Mouse (Mus musculus) lung, adult 2 months (tissue): ENCODE measurements around the gene Nfix.

ENCODE experiments used
- CTCF ChIP-seq: fragments of 200-500 bp; IDR thresholded peaks from 2 replicates; pipeline ENCODE4 v1.5.1; 2011; ENCODE audit warnings: mild to moderate bottlenecking, low read length, control low read depth; ENCODE audit not compliant: insufficient read depth
- POLR2A ChIP-seq: fragments of 200-500 bp; IDR thresholded peaks from 2 replicates; pipeline ENCODE4 v1.6.1; 2011; ENCODE audit warnings: low read depth, mild to moderate bottlenecking, control low read depth, low read length, borderline replicate concordance; ENCODE audit errors: extremely low read depth

DNA sequence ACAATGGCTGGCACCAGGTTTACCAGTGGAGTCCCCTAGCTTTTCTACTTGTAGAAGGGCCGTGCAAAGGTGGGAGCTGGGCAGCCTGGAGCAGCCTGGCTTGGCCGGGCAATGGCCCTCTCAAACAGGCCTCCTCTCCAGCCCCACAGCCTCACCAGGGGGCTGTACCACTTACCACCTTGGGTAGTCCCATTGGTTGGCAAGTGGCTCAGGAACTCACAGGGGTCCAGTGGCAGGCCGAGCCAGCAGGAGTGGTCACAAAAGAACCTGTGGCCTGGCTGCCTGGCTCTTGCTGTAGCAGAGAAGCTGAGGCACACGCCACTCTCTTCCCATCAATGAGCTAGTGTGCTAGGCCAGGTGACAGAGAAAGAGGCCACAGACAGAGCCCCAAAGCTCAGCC, 86.0 kb downstream of the Nfix start:
- TF ChIP-seq POLR2A, result no peak
- no peak for TF ChIP-seq CTCF
